Mouse (Mus musculus) lung, adult 2 months (tissue): Measurements from ENCODE around the gene BC004004. TPM values are rescaled to one million over a fixed set of nuclear protein-coding genes. Genes with fewer than 3 reads are reported as not detected.
"Not testable (repeated sequence)": the region's sequence is repeated elsewhere in the genome, so short reads cannot be mapped to it uniquely, and the experiment has no call there.

Experiments used
- DNase-seq: peaks from one replicate; pipeline ENCODE4 v3.0.0; 2022
- H3K4me1 ChIP-seq: fragments of 200-500 bp; 2 replicates; pipeline ENCODE4 v1.6.1; 2011; ENCODE audit warnings: low read length; ENCODE audit not compliant: control insufficient read depth, insufficient read depth
- H3K4me3 ChIP-seq: fragments of 200-500 bp; replicated peaks from 2 replicates; pipeline ENCODE3; 2011; ENCODE audit warnings: low read depth, mild to moderate bottlenecking, control low read depth, low read length; ENCODE audit errors: extremely low read depth
- CTCF ChIP-seq: fragments of 200-500 bp; IDR thresholded peaks from 2 replicates; pipeline ENCODE4 v1.5.1; 2011; ENCODE audit warnings: mild to moderate bottlenecking, low read length, control low read depth; ENCODE audit not compliant: insufficient read depth
- POLR2A ChIP-seq: fragments of 200-500 bp; IDR thresholded peaks from 2 replicates; pipeline ENCODE4 v1.6.1; 2011; ENCODE audit warnings: low read depth, mild to moderate bottlenecking, control low read depth, low read length, borderline replicate concordance; ENCODE audit errors: extremely low read depth
- WGBS: fragments of 180-500 bp; shearing (Covaris S2); methylation state at CpG from one replicate; pipeline ENCODE4 v1.1.7; 2018; 5-methylcytosine and 5-hydroxymethylcytosine counted together
- polyA plus RNA-seq: library from polyadenylated mRNA; depleted of rRNA; stranded (reverse); fragments of >200 nt; gene quantifications from 2 replicates; pipeline ENCODE4 v1.2.3, GENCODE M21; 2012

BC004004 gene
- polyA plus RNA-seq, 1 experiment = 70.8 TPM

DNA sequence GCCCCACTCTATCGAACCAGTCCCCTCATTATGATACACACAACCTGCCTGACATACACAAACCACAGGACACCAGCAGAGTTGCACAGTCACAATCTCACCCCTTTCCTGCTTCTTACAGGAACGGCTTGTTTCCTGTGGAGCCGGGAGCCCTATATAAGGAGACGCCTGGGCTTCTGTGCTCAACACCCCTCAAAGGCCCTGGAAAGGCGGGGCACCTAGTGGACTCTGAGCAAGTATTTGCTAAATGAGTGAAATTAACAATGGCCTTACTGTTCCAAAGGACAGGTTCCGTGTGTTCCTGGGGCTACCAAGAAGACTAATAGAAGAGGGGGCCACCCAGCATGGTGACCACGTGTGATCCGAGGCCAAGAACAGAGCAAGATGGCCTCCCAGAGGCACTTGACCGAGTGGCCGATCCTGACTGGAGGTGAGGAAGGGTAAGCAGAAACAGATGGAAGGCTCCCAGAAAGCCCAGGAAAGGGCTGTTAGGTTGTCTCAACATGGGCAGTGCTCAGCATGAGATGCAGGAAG lies 10.5 kb upstream of the BC004004 start:
- WGBS = 64% methylated on average over 10 of the region's 10 CpGs
- Histone ChIP-seq H3K4me1 (peaks cover 3% of the 10 kb centered on the region; the same call in 1 of the 2 replicates), H3K4me3 (no peak overlapping the region)
- TF ChIP-seq CTCF = no peak
- no peak for TF ChIP-seq POLR2A
- DNase-seq = no peak

- Histone ChIP-seq H3K4me3 (no peak overlapping the region), H3K4me1 (peaks cover 4% of the 10 kb centered on the region; the same call in 1 of the 2 replicates)
- WGBS = 73% methylated on average over 2 of the region's 2 CpGs
- TF ChIP-seq POLR2A = no peak
- no peak for TF ChIP-seq CTCF
- DNase-seq = no peak
Measured at GRCm38 (mm10) chr17:29258921-29259320, 9.7 kb upstream of the BC004004 start.

- no peak for TF ChIP-seq POLR2A
- TF ChIP-seq CTCF = peak; percentile 86
- WGBS = 5% methylated on average over 3 of the region's 3 CpGs
- Histone ChIP-seq H3K4me3 (no peak overlapping the region), H3K4me1 (peaks cover 7% of the 10 kb centered on the region; the same call in 1 of the 2 replicates)
- DNase-seq = peak; percentile 65
Measured at GRCm38 (mm10) chr17:29259489-29259888, 9.1 kb upstream of the BC004004 start.

GRCm38 (mm10) chr17:29260501-29260900 lies 8.1 kb upstream of the BC004004 start:
- Histone ChIP-seq H3K4me1 (peaks cover 9% of the 10 kb centered on the region; the same call in 1 of the 2 replicates), H3K4me3 (no peak overlapping the region)
- no peak for TF ChIP-seq CTCF
- no peak for TF ChIP-seq POLR2A
- no peak for DNase-seq
- WGBS = 86% methylated on average over 15 of the region's 15 CpGs

- Histone ChIP-seq H3K4me3 (no peak overlapping the region), H3K4me1 (peaks cover 9% of the 10 kb centered on the region; the same call in 1 of the 2 replicates)
- 83% methylated on average over 22 of the region's 22 CpGs for WGBS
- no peak for DNase-seq
- TF ChIP-seq CTCF (no peak), POLR2A (no peak)
Measured at GRCm38 (mm10) chr17:29261603-29262258, 6.9 kb upstream of the BC004004 start.

DNA sequence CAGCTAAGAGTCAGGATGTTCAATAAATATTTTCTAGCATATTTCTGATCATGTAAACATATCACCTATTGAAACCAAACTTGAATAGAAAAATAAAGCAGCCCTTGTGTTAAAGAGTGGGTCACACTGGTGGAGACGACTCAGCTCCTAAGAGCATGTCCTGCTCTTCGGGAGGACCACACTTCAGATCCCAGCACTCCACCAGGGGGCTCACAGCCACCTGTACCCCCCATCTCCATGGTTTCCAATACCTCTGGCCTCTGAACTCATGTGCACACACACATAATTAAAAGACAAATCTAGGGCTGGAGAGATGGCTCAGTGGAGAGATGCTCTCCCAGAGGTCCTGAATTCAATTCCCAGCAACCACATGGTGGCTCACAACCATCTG lies 6.3 kb upstream of the BC004004 start:
- WGBS = 21% methylated on average over 2 of the region's 2 CpGs
- DNase-seq = no peak
- TF ChIP-seq POLR2A (no peak), CTCF (no peak)
- peaks cover 9% of the 10 kb centered on the region; the same call in 1 of the 2 replicates for H3K4me1 ChIP-seq
- H3K4me3 ChIP-seq = no peak overlapping the region

GRCm38 (mm10) chr17:29263417-29263816 lies 5.2 kb upstream of the BC004004 start:
- DNase-seq = no peak
- H3K4me3 ChIP-seq = peak overlapping the region; percentile 88
- TF ChIP-seq POLR2A (no peak), CTCF (no peak)
- H3K4me1 ChIP-seq = peaks cover 9% of the 10 kb centered on the region; the same call in 1 of the 2 replicates
- under 1% methylated on average over 14 of the region's 14 CpGs for WGBS

DNA sequence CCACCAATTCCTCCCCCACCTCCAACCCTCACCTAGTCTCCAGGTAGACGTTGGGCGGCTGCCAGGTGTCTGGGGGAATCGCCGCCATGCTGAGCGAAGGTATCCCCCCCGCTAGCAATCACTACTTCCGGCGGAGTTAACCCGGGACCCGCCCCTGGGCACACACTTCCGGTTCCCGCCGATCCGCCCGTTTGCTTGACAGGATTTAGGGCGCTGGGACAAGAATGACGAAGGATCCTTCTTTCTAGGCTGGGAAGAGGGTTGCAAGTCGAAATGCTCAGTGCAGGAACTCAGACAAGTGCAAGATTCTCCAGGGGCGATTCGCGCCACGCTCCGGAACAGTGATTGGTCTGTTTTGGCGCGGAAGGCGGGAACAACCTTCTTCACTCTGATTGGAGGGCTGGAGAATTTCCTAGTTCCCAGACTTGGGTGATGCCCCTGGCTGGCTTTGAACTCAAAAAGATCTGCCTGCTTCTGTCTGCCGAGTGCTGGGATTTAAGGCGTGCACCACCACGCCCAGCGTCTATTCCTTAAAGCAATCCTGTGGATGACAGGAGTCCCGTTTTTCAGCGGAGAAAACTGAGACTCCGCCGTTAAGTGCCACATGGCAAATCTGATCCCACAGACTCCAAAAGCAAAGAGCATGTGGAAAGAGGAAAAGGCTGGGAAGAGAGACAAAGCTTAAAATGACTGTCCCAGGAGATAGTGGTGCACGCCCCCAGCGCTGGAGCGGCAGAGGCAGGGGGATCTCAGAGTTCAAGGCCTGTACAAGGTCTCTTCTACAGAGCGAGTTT lies 4.6 kb upstream of the BC004004 start, which contains the start of gene Ppil1:
Gene Ppil1, minus strand, starts transcription at position 347 of the 794 bp plus-strand sequence.
- 7% methylated on average over 38 of the region's 38 CpGs for WGBS
- TF ChIP-seq POLR2A (0 out of 2 replicates have a peak, but pooled peaks have one; percentile 7), CTCF (no peak)
- DNase-seq = peak; percentile 89
- H3K4me1 ChIP-seq = peaks cover 7% of the 10 kb centered on the region; the same call in 1 of the 2 replicates
- H3K4me3 ChIP-seq = peak within 1 kb of the TSS; percentile 88

- no peak for DNase-seq
- 55% methylated on average over 5 of the region's 5 CpGs for WGBS
- no peak overlapping the region for H3K4me3 ChIP-seq
Measured at GRCm38 (mm10) chr17:29264760-29265159, 3.8 kb upstream of the BC004004 start.

DNA sequence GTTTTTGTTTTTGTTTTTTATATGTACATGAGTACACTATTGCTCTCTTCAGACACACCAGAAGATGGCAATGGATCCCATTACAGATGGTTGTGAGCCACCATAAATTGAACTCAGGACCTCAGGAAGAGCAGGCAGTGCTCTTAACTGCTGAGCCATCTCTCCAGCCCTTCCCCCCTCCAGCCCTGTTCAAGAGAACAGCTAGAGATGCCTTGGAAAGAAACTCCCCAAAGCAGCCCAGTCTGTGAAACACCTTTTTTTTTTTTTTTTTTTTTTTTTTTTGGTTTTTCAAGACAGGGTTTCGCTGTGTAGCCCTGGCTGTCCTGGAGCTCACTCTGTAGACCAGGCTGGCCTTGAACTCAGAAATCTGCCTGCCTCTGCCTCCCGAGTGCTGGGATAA lies 1.5 kb upstream of the BC004004 start:
- not testable (repeated sequence) for DNase-seq, H3K4me3 ChIP-seq
- H3K4me1 ChIP-seq = peaks cover 11% of the 10 kb centered on the region
- WGBS = 89% methylated on average over 2 of the region's 2 CpGs

More at GRCm38 (mm10) chr17:29264760-29265159, 3.8 kb upstream of the BC004004 start:
- peaks cover 8% of the 10 kb centered on the region for H3K4me1 ChIP-seq
- TF ChIP-seq POLR2A (no peak), CTCF (no peak)
